Mouse (Mus musculus): Measurements from ENCODE around the gene Hs6st1. TPM values are rescaled to one million over a fixed set of nuclear protein-coding genes. Genes with fewer than 3 reads are reported as not detected.
A peak's percentile ranks its signal among the peaks of the same experiment; 100 is the strongest.

Gene Hs6st1
- polyA plus RNA-seq, 1 experiment from 2014 or later: 6.1 TPM

GRCm38 (mm10) chr1:36072588-36073556 is 4.7 kb downstream of the Hs6st1 start:
- peaks cover 78% of the 10 kb centered on the region for H3K36me3 ChIP-seq
- H3K27me3 ChIP-seq: no peaks in the 10 kb centered on the region
- DNase-seq: no peak
- H3K27ac ChIP-seq: peak overlapping the region; percentile 90
- H3K4me3 ChIP-seq (replicated peaks): peak overlapping the region; percentile 97
- peak overlapping the region; percentile 86 for H3K4me2 ChIP-seq
- ATAC-seq (ENCODE audit: low read depth): no peak
- 40% methylated on average over 11 of the region's 11 CpGs for WGBS (ENCODE audit: insufficient replicate concordance)
- H3K9ac ChIP-seq: peak overlapping the region; percentile 99
- no peaks in the 10 kb centered on the region for H3K9me3 ChIP-seq (replicated peaks)
- H3K4me1 ChIP-seq (replicated peaks): peaks cover 87% of the 10 kb centered on the region

DNA sequence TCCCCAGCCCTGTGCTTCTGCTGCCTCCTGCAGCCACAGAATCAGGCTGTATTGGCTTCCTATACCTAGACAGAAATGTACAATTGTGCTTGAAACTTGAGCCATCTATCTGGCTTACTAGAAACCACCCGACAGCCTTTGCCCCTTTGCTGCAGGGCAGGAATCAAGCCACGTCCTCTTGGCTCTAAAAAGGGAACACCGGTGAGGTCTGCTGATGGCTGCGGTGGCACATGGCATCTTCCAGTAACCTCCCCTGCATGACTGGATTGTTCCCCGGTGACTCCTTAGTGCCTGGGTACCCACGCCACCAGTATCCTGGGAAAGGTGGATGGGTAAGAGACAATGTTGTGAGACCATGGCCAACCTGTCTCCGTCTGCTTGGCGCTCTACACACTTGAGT is 5.4 kb downstream of the Hs6st1 start:
- WGBS (ENCODE audit: insufficient replicate concordance): 86% methylated on average over 8 of the region's 8 CpGs
- peak overlapping the region; percentile 99 for H3K9ac ChIP-seq
- ATAC-seq (ENCODE audit: low read depth) (no peak), DNase-seq (no peak)
- no peaks in the 10 kb centered on the region for H3K27me3 ChIP-seq
- peaks cover 93% of the 10 kb centered on the region for H3K4me1 ChIP-seq (replicated peaks)
- peaks cover 85% of the 10 kb centered on the region for H3K36me3 ChIP-seq
- no peaks in the 10 kb centered on the region for H3K9me3 ChIP-seq (replicated peaks)
- H3K4me3 ChIP-seq (replicated peaks): peak overlapping the region; percentile 97
- peak overlapping the region; percentile 90 for H3K27ac ChIP-seq
- peak overlapping the region; percentile 86 for H3K4me2 ChIP-seq

GRCm38 (mm10) chr1:36074197-36074596 is 6.0 kb downstream of the Hs6st1 start:
- Histone ChIP-seq H3K4me3 (replicated peaks) (no peak overlapping the region), H3K36me3 (peaks cover 91% of the 10 kb centered on the region), H3K4me1 (replicated peaks) (peaks cover 99% of the 10 kb centered on the region), H3K4me2 (no peak overlapping the region), H3K9me3 (replicated peaks) (no peaks in the 10 kb centered on the region), H3K9ac (peak overlapping the region; percentile 42; the same call in 1 of the 2 replicates), H3K27me3 (no peaks in the 10 kb centered on the region), H3K27ac (peak overlapping the region; percentile 90)
- DNase-seq (no peak), ATAC-seq (ENCODE audit: low read depth) (no peak)
- 90% methylated on average over 5 of the region's 5 CpGs for WGBS (ENCODE audit: insufficient replicate concordance)

GRCm38 (mm10) chr1:36074968-36075367 is 6.8 kb downstream of the Hs6st1 start:
- peak; percentile 41 for ATAC-seq (ENCODE audit: low read depth)
- Histone ChIP-seq H3K4me2 (peak overlapping the region; percentile 31), H3K27me3 (no peaks in the 10 kb centered on the region), H3K27ac (peak overlapping the region; percentile 90), H3K4me3 (replicated peaks) (no peak overlapping the region), H3K9me3 (replicated peaks) (no peaks in the 10 kb centered on the region), H3K9ac (peak overlapping the region; percentile 26), H3K36me3 (peaks cover 99% of the 10 kb centered on the region), H3K4me1 (replicated peaks) (peaks cover 100% of the 10 kb centered on the region)
- WGBS (ENCODE audit: insufficient replicate concordance): 77% methylated on average over 7 of the region's 7 CpGs
- no peak for DNase-seq

- peak overlapping the region; percentile 90 for H3K27ac ChIP-seq
- H3K4me1 ChIP-seq (replicated peaks): peaks cover 100% of the 10 kb centered on the region
- H3K9me3 ChIP-seq (replicated peaks): no peaks in the 10 kb centered on the region
- no peak overlapping the region for H3K4me3 ChIP-seq (replicated peaks)
- 89% methylated on average over 5 of the region's 5 CpGs for WGBS (ENCODE audit: insufficient replicate concordance)
- DNase-seq: no peak
- peaks cover 99% of the 10 kb centered on the region for H3K36me3 ChIP-seq
- ATAC-seq (ENCODE audit: low read depth): no peak
- H3K27me3 ChIP-seq: no peaks in the 10 kb centered on the region
- peak overlapping the region; percentile 34; the same call in 1 of the 2 replicates for H3K9ac ChIP-seq
- H3K4me2 ChIP-seq: peak overlapping the region; percentile 31; the same call in 1 of the 2 replicates
These were observed 7.5 kb downstream of the Hs6st1 start for GRCm38 (mm10) chr1:36075652-36076051.

DNA sequence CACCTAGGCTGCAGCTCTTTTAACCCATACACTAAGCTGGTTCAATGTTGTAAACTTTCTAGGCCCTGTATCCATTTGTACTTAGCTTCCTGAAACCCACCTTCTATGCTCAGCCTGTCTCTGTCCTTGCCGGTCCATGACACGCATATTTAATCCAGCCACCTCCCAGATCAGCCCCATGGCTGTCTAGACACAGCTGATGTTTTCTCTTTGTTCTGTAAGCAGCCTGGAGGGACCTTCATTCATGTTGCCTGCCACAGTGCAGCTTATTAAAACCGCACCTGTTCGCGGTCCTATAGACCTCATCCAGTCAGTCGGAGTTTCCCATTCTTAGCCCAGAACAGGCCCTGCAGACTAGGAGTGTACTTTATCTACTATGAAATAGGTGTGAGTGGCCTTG is 8.9 kb downstream of the Hs6st1 start:
- 91% methylated on average over 6 of the region's 6 CpGs for WGBS (ENCODE audit: insufficient replicate concordance)

GRCm38 (mm10) chr1:36078250-36078649 is 10.1 kb downstream of the Hs6st1 start:
- H3K4me3 ChIP-seq (replicated peaks): no peak overlapping the region
- no peak for ATAC-seq (ENCODE audit: low read depth)
- WGBS (ENCODE audit: insufficient replicate concordance): 95% methylated on average over 1 of the region's 1 CpGs
- peaks cover 89% of the 10 kb centered on the region for H3K4me1 ChIP-seq (replicated peaks)
- no peaks in the 10 kb centered on the region for H3K9me3 ChIP-seq (replicated peaks)
- peak overlapping the region; percentile 26; the same call in 1 of the 2 replicates for H3K9ac ChIP-seq
- peaks cover 100% of the 10 kb centered on the region for H3K36me3 ChIP-seq
- H3K27me3 ChIP-seq: no peaks in the 10 kb centered on the region
- H3K27ac ChIP-seq: no peak overlapping the region; the same call in none of the 2 replicates
- no peak for DNase-seq
- H3K4me2 ChIP-seq: no peak overlapping the region

More for the DNA sequence above, 8.9 kb downstream of the Hs6st1 start:
- H3K4me2 ChIP-seq: no peak overlapping the region
- no peaks in the 10 kb centered on the region for H3K27me3 ChIP-seq
- no peak overlapping the region for H3K9ac ChIP-seq
- H3K36me3 ChIP-seq: peaks cover 100% of the 10 kb centered on the region
- ATAC-seq (ENCODE audit: low read depth): no peak
- DNase-seq: no peak
- H3K4me3 ChIP-seq (replicated peaks): no peak overlapping the region
- peaks cover 90% of the 10 kb centered on the region for H3K4me1 ChIP-seq (replicated peaks)
- H3K9me3 ChIP-seq (replicated peaks): no peaks in the 10 kb centered on the region
- H3K27ac ChIP-seq: peak overlapping the region; percentile 90

DNA sequence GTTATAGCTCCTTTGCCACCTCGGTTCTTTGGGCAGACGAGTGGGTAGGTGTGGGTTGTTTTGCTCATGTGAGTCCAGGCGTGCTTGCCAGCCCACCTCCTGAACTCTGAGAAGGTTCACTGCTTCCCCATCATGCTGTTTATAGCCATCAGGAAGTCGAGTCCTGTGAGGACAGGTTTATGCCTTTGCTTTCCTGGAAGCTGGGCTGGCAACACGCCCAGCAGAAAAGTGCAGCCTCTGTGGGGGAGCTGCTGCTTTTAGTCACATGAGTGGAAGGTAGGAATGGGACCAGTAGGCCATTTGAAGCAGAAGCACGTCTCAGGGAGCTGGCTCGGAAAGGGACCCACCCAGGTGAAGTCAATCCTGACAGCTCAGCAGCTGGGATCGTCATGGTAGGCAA is 11.5 kb downstream of the Hs6st1 start:
- peaks cover 100% of the 10 kb centered on the region for H3K36me3 ChIP-seq
- WGBS (ENCODE audit: insufficient replicate concordance): 75% methylated on average over 8 of the region's 8 CpGs
- H3K4me1 ChIP-seq (replicated peaks): peaks cover 84% of the 10 kb centered on the region
- H3K4me3 ChIP-seq (replicated peaks): no peak overlapping the region
- no peaks in the 10 kb centered on the region for H3K9me3 ChIP-seq (replicated peaks)
- H3K27ac ChIP-seq: no peak overlapping the region
- no peak overlapping the region for H3K9ac ChIP-seq
- H3K27me3 ChIP-seq: no peaks in the 10 kb centered on the region
- ATAC-seq (ENCODE audit: low read depth): no peak
- H3K4me2 ChIP-seq: no peak overlapping the region
- DNase-seq: no peak

GRCm38 (mm10) chr1:36080974-36081373 is 12.8 kb downstream of the Hs6st1 start:
- H3K4me1 ChIP-seq (replicated peaks): peaks cover 79% of the 10 kb centered on the region
- H3K36me3 ChIP-seq: peaks cover 100% of the 10 kb centered on the region

DNA sequence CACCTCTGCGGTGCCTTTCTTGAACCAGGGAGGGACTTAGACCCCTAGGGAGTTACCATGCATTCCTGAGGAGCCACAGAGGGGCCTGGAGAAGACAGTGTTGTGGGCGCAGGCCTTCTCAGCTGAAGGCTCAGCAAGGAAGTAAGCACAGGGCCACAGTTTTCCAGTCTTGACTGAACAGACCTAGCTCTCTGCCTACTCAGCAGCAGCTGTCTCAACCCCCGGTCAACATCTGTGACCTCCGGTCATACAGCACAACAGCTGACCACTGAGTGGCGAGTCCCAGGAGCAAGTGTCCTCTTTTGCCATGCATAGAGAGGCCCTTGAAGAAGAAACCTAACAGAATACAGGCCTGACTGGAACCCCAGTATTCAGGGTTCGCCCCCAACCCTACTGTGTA is 14.0 kb downstream of the Hs6st1 start:
- H3K4me3 ChIP-seq (replicated peaks): no peak overlapping the region
- peaks cover 99% of the 10 kb centered on the region for H3K36me3 ChIP-seq
- WGBS (ENCODE audit: insufficient replicate concordance): 95% methylated on average over 6 of the region's 6 CpGs
- H3K9me3 ChIP-seq (replicated peaks): no peaks in the 10 kb centered on the region
- 0 out of 2 replicates have a peak overlapping the region, but pooled peaks have one; percentile 24 for H3K27ac ChIP-seq
- no peak overlapping the region for H3K4me2 ChIP-seq
- peaks cover 78% of the 10 kb centered on the region for H3K4me1 ChIP-seq (replicated peaks)
- no peak for ATAC-seq (ENCODE audit: low read depth)
- 0 out of 2 replicates have a peak overlapping the region, but pooled peaks have one; percentile 8 for H3K9ac ChIP-seq
- H3K27me3 ChIP-seq: no peaks in the 10 kb centered on the region
- no peak for DNase-seq

More at GRCm38 (mm10) chr1:36080974-36081373, 12.8 kb downstream of the Hs6st1 start:
- Histone ChIP-seq H3K9ac (no peak overlapping the region), H3K4me3 (replicated peaks) (no peak overlapping the region), H3K27me3 (no peaks in the 10 kb centered on the region), H3K9me3 (replicated peaks) (no peaks in the 10 kb centered on the region), H3K4me2 (no peak overlapping the region), H3K27ac (no peak overlapping the region)
- WGBS (ENCODE audit: insufficient replicate concordance): 87% methylated on average over 5 of the region's 5 CpGs
- DNase-seq (no peak), ATAC-seq (ENCODE audit: low read depth) (no peak)

DNA sequence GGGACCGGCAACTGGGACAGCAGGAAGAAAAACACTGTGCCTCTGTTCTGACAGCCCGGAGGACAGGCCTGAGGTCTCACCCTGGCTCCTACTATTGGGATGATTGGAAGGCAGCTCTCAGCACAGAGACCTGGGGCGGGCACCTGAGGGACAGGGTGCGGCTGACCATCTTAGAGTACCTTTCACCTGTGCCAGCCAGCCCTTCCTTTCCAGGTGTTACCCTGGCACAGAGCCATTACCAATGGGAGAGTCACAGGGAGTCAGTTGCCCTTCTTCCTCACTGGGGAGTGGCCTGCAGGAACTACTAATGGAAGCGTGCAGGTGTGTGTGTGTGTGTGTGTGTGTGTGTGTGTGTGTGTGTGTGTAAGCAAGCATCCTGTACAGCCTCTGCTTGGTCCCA is 15.4 kb downstream of the Hs6st1 start:
- Histone ChIP-seq H3K4me1 (replicated peaks) (peaks cover 78% of the 10 kb centered on the region), H3K36me3 (peaks cover 98% of the 10 kb centered on the region), H3K4me2 (no peak overlapping the region), H3K4me3 (replicated peaks) (no peak overlapping the region), H3K9me3 (replicated peaks) (no peaks in the 10 kb centered on the region), H3K27me3 (no peaks in the 10 kb centered on the region), H3K9ac (peak overlapping the region; percentile 41), H3K27ac (no peak overlapping the region)
- DNase-seq: no peak
- ATAC-seq (ENCODE audit: low read depth): no peak
- 86% methylated on average over 5 of the region's 5 CpGs for WGBS (ENCODE audit: insufficient replicate concordance)
